Mouse (Mus musculus): ENCODE data around the gene Tmem33. TPM values are rescaled to one million over a fixed set of nuclear protein-coding genes. Genes with fewer than 3 reads are reported as not detected.

Tmem33 gene
- total RNA-seq, 2 experiments from 2014 or later, result 24.9 to 25.0 TPM

DNA sequence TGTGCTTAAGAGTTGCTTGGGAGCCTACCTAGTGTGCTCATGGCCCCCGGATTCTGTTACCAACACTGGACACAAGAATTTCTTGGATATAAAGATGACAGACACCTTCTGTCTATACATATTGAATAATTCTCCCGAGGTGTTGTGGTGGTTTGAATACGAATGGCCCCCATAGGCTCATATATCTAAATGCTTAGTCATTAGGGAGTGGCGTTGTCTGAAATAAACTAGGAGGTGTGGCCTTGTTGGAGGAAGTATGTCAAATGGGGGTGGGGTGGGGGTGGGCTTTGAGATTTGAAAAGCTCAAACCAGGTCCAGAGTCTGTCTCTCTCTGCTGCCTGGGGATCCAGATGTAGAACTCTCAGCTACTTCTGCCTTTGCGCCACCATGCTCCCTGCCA lies 17.1 kb upstream of the Tmem33 start:
- no peak for DNase-seq
- intact Hi-C loops (cut with DNase I; ENCODE audit: low total_unique reads), result no loop called here

GRCm38 (mm10) chr5:67252261-67252660 lies 8.1 kb upstream of the Tmem33 start:
- intact Hi-C loops (cut with DNase I; ENCODE audit: low total_unique reads), result no loop called here
- DNase-seq, result no peak

- intact Hi-C loops (cut with DNase I; ENCODE audit: low total_unique reads), result no loop called here
- no peak for DNase-seq
Observed at GRCm38 (mm10) chr5:67255664-67256063, 4.7 kb upstream of the Tmem33 start.

DNA sequence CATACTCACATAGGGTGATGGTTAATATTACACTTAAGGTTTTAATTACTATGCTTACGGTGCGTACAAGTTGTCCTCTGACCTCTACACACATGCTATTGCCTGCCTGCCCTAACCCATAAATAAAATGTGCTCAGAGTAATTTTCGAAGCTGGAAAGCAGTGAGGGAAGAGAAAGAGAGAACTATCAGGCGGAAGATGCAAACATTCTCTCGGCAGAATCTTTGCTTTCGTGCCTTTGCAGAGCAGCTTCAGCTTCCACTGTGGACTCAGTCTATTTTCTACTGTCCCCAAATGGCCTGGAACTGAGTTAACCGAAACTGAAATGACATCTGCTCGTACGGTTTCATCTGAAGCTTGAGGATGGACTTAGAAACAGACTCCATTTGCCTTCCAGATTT lies 1.9 kb upstream of the Tmem33 start:
- no peak for DNase-seq
- intact Hi-C loops (cut with DNase I; ENCODE audit: low total_unique reads), result no loop called here

DNA sequence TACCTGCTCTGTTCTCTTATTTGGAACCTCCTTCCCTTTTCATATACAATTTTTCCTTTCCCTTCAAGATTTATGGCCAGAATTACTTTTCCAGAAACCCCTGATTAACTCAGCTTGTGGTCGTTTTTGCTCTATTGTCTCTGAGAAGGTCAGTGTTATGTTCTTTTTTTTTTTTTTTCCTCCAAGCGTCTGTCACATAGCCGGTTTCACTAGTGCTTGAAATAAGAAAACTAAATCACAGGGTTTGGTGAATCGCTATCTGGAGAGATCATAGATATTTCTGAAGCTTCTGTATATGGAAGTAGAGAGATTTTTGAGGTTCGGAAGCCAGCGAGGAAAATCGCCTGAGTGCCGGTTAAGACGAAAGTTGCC lies 220 bp upstream of the Tmem33 start:
- DNase-seq, result no peak

GRCm38 (mm10) chr5:67262964-67263363 lies 2.6 kb downstream of the Tmem33 start:
- intact Hi-C loops (cut with DNase I; ENCODE audit: low total_unique reads), result no loop called here
- DNase-seq, result no peak

More for the DNA sequence above, 220 bp upstream of the Tmem33 start:
- intact Hi-C loops (cut with DNase I; ENCODE audit: low total_unique reads), result no loop called here

DNA sequence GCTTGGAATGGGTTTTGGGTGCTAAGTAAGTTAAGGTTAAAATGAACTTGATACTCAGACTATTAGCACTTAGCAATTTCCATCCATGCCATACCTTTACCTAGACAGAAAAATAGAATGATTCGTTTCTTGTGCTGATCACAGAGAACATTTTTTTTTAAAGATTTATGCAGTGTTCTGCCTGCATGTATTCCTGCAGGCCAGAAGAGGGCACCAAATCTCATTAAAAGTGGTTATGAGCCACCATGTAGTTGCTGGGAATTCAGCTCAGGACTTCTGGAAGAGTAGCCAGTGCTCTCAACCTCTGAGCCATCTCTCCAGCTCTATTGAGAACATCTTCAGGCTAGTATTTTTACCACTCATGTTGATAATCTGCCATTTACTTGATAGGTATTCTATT lies 5.7 kb downstream of the Tmem33 start:
- DNase-seq, result no peak
- intact Hi-C loops (cut with DNase I; ENCODE audit: low total_unique reads), result no loop called here

- intact Hi-C loops (cut with DNase I; ENCODE audit: low total_unique reads), result no loop called here
- no peak for DNase-seq
Observed at GRCm38 (mm10) chr5:67269309-67269708, 8.9 kb downstream of the Tmem33 start.

DNA sequence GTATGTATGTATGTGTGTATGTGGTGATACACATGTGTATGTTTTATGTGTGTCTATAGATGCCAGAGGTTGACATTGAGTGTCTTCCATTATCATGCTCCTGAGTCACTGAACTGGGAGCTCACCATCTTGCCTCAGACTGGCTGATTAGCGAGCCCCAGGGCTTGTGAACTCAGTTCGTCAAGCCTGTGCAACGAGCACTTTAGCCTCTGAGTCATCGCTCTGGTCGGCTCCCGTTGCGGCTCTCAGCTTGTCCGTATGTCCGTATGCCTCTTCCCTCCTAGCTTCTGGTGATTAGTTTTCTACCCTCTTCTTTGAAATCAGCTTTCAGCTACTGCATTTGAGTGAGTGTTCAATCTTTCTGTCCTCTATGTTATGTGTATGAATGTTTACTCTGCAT lies 19.0 kb downstream of the Tmem33 start:
- intact Hi-C loops (cut with DNase I; ENCODE audit: low total_unique reads), result no loop called here
- no peak for DNase-seq

- DNase-seq, result no peak
- intact Hi-C loops (cut with DNase I; ENCODE audit: low total_unique reads), result no loop called here
Observed at GRCm38 (mm10) chr5:67279840-67280239, 19.5 kb downstream of the Tmem33 start.

- intact Hi-C loops (cut with DNase I; ENCODE audit: low total_unique reads), result no loop called here
- no peak for DNase-seq
Observed at GRCm38 (mm10) chr5:67280400-67280799, 20.0 kb downstream of the Tmem33 start.

GRCm38 (mm10) chr5:67295029-67295428 lies 34.7 kb downstream of the Tmem33 start:
- intact Hi-C loops (cut with DNase I; ENCODE audit: low total_unique reads), result no loop called here
- no peak for DNase-seq

- no peak for DNase-seq
- intact Hi-C loops (cut with DNase I; ENCODE audit: low total_unique reads), result no loop called here
Observed at GRCm38 (mm10) chr5:67295682-67296081, 35.3 kb downstream of the Tmem33 start.

DNA sequence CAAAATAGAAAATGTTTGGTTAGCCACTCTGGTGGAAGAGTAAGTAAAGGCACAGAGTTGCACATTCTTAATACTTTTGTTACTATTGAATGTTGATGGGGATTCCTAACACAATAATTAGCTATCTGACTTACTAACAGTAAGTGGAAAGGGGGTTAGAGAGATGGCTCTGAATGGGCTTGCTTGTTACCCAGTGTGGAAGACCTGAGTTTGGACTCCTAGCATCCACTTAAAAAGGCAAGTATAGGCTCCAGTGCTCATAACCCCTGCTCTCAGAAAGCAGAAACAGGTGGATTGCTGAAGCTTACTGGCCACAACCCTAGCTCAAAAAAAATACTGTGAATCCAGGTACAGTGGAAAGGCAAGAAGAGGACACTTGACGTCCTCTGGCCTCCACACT lies 35.8 kb downstream of the Tmem33 start:
- intact Hi-C loops (cut with DNase I; ENCODE audit: low total_unique reads), result no loop called here
- no peak for DNase-seq

DNA sequence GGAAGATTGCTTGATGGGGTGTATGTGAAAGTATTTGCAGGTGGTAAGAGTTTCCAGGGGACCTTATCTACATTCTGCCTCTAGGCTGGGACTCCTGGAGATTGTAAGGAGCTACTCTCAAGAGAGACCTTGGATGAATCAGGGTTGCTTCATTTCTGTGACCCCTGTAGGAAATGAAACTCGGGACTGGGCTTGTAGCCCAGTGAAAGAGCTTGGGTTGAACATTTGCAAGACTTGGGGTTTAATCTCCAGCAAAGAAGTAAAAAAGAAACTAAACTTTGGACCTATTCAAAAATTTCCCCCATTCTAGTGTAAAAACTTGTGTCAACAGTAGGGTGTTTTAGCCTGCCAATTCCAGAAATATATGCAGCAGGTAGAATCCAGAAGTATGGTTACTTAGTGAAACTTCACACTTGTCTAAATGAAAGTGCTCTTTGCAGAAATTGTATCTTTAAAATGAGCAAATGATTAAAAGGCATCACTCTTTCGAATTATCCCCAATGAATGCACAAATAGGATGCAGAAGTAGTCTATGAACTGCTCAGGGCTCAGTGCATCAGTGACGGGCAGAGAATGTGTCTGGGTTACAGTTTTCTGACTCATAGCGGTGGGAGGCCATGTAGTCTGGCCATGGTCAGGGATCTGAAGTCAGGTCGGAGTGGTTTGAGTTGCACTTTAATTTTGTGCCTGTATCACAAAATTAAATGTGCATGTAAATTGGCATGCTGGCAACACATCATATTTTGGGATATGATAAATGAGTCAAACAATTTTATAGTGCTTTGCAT lies 36.9 kb downstream of the Tmem33 start:
- DNase-seq, result no peak
- intact Hi-C loops (cut with DNase I; ENCODE audit: low total_unique reads), result no loop called here

GRCm38 (mm10) chr5:67299847-67300412 lies 39.6 kb downstream of the Tmem33 start:
- intact Hi-C loops (cut with DNase I; ENCODE audit: low total_unique reads), result no loop called here
- no peak for DNase-seq

DNA sequence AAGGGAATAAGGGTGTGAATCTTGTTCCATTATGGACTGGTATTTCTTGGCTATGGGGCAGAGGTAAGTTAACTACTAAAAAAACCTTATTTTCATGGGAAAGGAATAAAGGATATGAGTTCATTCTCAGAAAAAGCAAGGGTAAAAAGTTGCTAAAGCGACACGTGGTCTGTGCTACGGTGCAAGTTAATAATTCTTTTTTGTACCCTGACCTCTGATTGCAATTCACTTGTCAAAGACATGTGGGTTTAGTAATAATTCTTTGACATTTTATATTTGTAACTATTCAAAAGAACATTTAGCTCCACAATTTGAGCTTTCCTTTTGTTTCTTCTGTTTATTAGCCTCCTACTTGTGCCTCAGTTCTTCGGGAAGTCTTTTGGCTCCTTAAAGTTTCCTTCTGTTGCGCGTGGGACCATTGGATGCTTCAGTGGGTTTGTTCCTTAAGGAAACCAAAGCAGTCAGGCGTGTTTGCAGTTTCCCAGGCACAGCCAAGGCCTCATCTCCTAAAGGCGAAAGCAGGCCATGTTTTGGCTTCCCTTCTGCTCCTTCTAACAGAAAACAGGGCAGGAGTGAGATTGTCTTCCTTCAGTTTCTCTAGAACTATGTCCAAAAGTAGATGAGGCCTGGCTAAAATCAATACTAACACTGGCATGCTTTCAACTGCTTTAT lies 40.7 kb downstream of the Tmem33 start:
- DNase-seq, result no peak

DNA sequence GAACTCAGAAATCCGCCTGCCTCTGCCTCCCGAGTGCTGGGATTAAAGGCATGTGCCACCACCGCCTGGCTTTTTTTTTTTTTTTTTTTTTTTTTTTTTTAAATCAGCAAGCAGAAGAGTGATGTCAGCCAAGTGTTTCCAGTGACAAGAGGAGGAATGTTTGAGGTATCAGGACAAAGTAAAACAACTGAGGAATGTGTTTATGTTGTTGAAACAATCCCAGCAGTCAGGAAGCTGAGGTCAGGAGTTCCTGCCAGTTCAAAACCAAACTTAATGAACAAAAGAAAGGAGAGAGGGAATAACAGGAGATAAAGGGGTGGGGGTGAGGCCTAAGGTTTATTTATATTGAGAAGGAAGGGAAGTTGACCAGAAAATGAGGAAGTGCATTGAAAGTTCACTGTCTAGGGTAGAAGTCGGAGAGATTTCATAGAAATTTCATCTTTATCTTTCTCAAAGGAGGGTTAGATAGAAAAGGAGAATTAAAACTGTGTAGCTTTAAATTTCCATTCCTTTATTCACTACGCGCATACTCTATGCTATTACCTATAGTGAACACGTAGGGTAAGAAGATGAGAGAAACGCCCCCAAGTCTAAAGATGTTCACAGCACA lies 41.5 kb downstream of the Tmem33 start:
- no peak for DNase-seq
- intact Hi-C loops (cut with DNase I; ENCODE audit: low total_unique reads), result no loop called here

More for the DNA sequence above, 40.7 kb downstream of the Tmem33 start:
- intact Hi-C loops (cut with DNase I; ENCODE audit: low total_unique reads), result no loop called here

GRCm38 (mm10) chr5:67303816-67304215 lies 43.5 kb downstream of the Tmem33 start:
- intact Hi-C loops (cut with DNase I; ENCODE audit: low total_unique reads), result no loop called here
- no peak for DNase-seq

- peak; percentile 93 for DNase-seq
- intact Hi-C loops (cut with DNase I; ENCODE audit: low total_unique reads), result no loop called here
Observed at GRCm38 (mm10) chr5:67306698-67307521, 46.5 kb downstream of the Tmem33 start, which contains the start of gene Slc30a9. Gene Slc30a9 (plus strand): TSS chr5:67306955.
